Mouse (Mus musculus) hindbrain, embryonic 12.5 days (tissue): ENCODE measurements around the gene Specc1l. TPM values are rescaled to one million over a fixed set of nuclear protein-coding genes. Genes with fewer than 3 reads are reported as not detected.

ENCODE experiments used
- ATAC-seq: fragments of 200-750 bp; cut with Nextera tagmentation; 2 replicates; pipeline ENCODE4 v1.8.0; 2017; ENCODE audit warnings: moderate TSS enrichment; ENCODE audit not compliant: low FRiP score
- H3K27ac ChIP-seq: fragments of 300-500 bp; sonication (generic); 2 replicates; pipeline ENCODE4 v1.5.1; 2016; ENCODE audit warnings: mild to moderate bottlenecking
- H3K27me3 ChIP-seq: fragments of 300-500 bp; sonication (generic); 2 replicates; pipeline ENCODE4 v1.6.1; 2016; ENCODE audit warnings: mild to moderate bottlenecking
- H3K36me3 ChIP-seq: fragments of 300-500 bp; sonication (generic); 2 replicates; pipeline ENCODE4 v1.6.1; 2016; ENCODE audit warnings: mild to moderate bottlenecking
- H3K4me1 ChIP-seq: fragments of 300-500 bp; sonication (generic); 2 replicates; pipeline ENCODE4 v1.6.1; 2016
- H3K4me2 ChIP-seq: fragments of 300-500 bp; sonication (generic); replicated peaks from 2 replicates; pipeline ENCODE4 v1.6.1; 2016; ENCODE audit warnings: mild to moderate bottlenecking
- H3K4me3 ChIP-seq: fragments of 300-500 bp; sonication (generic); 2 replicates; pipeline ENCODE4 v1.5.1; 2016; ENCODE audit warnings: mild to moderate bottlenecking
- H3K9ac ChIP-seq: fragments of 300-500 bp; sonication (generic); 2 replicates; pipeline ENCODE4 v1.6.1; 2016; ENCODE audit warnings: mild to moderate bottlenecking, moderate library complexity
- H3K9me3 ChIP-seq: fragments of 300-500 bp; sonication (generic); replicated peaks from 2 replicates; pipeline ENCODE4 v1.6.1; 2016; ENCODE audit warnings: mild to moderate bottlenecking
- WGBS: fragments of 180-500 bp; shearing (Covaris S2); methylation state at CpG from one replicate; pipeline ENCODE4 v1.1.7; 2016; 5-methylcytosine and 5-hydroxymethylcytosine counted together
- polyA plus RNA-seq: library from polyadenylated mRNA; unstranded; fragments of >200 nt; fragmentation: Nextera tagmentation; extraction: Ambion mirVana; gene quantifications from 2 replicates; pipeline ENCODE4 v1.2.1, GENCODE M21; 2016

Specc1l gene
- 51.4 and 54.6 TPM in 2 replicates for polyA plus RNA-seq

GRCm38 (mm10) chr10:75211807-75212645 is at the start of gene Specc1l:
TSS of gene Specc1l (plus strand) at chr10:75212073.
- Histone ChIP-seq H3K27ac (peak within 1 kb of the TSS; percentile 99), H3K36me3 (no peaks in the 10 kb centered on the region), H3K4me1 (peaks cover 11% of the 10 kb centered on the region), H3K9ac (peak within 1 kb of the TSS; percentile 89), H3K9me3 (no peaks in the 10 kb centered on the region), H3K27me3 (no peaks in the 10 kb centered on the region), H3K4me3 (peak within 1 kb of the TSS; percentile 74), H3K4me2 (peak within 1 kb of the TSS; percentile 71)
- under 1% methylated on average over 78 of the region's 80 CpGs for WGBS
- peak; percentile 98 for ATAC-seq

GRCm38 (mm10) chr10:75165825-75166481 is 45.9 kb upstream of the Specc1l start:
- no peak for ATAC-seq
- H3K27ac ChIP-seq, result no peak overlapping the region
- no peaks in the 10 kb centered on the region for H3K4me1 ChIP-seq
- no peaks in the 10 kb centered on the region for H3K27me3 ChIP-seq
- H3K36me3 ChIP-seq, result peaks cover 78% of the 10 kb centered on the region
- no peak overlapping the region for H3K4me2 ChIP-seq
- H3K9me3 ChIP-seq, result no peaks in the 10 kb centered on the region
- H3K4me3 ChIP-seq, result no peak overlapping the region
- no peak overlapping the region for H3K9ac ChIP-seq
- 83% methylated on average over 10 of the region's 10 CpGs for WGBS

GRCm38 (mm10) chr10:75166601-75167000 is 45.3 kb upstream of the Specc1l start:
- Histone ChIP-seq H3K4me1 (no peaks in the 10 kb centered on the region), H3K27ac (no peak overlapping the region), H3K27me3 (no peaks in the 10 kb centered on the region), H3K9ac (no peak overlapping the region), H3K36me3 (peaks cover 81% of the 10 kb centered on the region), H3K9me3 (no peaks in the 10 kb centered on the region), H3K4me2 (no peak overlapping the region), H3K4me3 (no peak overlapping the region)
- 91% methylated on average over 4 of the region's 4 CpGs for whole genome bisulfite sequencing
- no peak for ATAC-seq

DNA sequence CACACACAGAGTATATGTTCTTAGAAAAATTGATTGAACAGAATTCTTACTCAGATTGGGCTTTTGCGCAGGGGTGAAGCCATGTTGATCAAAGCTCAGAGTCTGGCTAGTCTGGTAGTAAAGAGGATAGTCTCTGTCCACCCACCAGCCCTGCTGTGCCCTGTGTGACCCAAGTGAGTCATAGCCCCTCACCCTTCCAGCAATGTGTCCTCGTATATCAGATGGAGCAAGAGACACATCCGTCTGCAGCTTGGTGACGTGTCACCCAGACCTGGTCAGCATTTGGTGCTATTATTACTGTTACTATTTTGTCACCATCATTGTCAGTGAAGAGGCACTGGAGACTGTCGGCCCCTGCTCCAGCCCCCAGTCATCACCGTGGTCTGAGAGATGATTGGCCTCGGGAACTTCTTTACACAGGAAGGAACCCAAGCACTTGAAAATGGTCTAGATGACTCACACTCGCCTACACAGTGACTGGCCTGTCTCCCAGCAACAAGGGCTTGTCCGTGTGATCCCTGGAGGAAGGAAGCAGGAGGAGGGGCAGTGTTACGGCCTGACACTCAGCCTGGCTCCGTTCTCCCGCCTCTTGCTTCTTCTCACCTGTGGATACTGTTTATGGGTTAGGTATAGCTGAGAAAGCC is 41.5 kb upstream of the Specc1l start:
- H3K9ac ChIP-seq, result no peak overlapping the region
- H3K4me2 ChIP-seq, result no peak overlapping the region
- 86% methylated on average over 12 of the region's 12 CpGs for WGBS
- no peaks in the 10 kb centered on the region for H3K4me1 ChIP-seq
- ATAC-seq, result no peak
- no peaks in the 10 kb centered on the region for H3K27me3 ChIP-seq
- H3K9me3 ChIP-seq, result no peaks in the 10 kb centered on the region
- H3K4me3 ChIP-seq, result no peak overlapping the region
- no peak overlapping the region for H3K27ac ChIP-seq
- H3K36me3 ChIP-seq, result peaks cover 73% of the 10 kb centered on the region

- Histone ChIP-seq H3K4me1 (no peaks in the 10 kb centered on the region), H3K9ac (0 out of 2 replicates have a peak overlapping the region, but pooled peaks have one; percentile 33), H3K36me3 (peaks cover 86% of the 10 kb centered on the region), H3K27ac (peak overlapping the region; percentile 52), H3K9me3 (no peaks in the 10 kb centered on the region), H3K4me3 (no peak overlapping the region), H3K4me2 (no peak overlapping the region), H3K27me3 (no peaks in the 10 kb centered on the region)
- 80% methylated on average over 8 of the region's 8 CpGs for WGBS
- ATAC-seq, result no peak
Observed at GRCm38 (mm10) chr10:75173056-75173455, 38.8 kb upstream of the Specc1l start.

- H3K4me1 ChIP-seq, result no peaks in the 10 kb centered on the region
- H3K4me2 ChIP-seq, result no peak overlapping the region
- no peak overlapping the region for H3K4me3 ChIP-seq
- H3K36me3 ChIP-seq, result peaks cover 86% of the 10 kb centered on the region
- no peak overlapping the region for H3K9ac ChIP-seq
- no peaks in the 10 kb centered on the region for H3K9me3 ChIP-seq
- no peak for ATAC-seq
- 73% methylated on average over 12 of the region's 12 CpGs for WGBS
- H3K27ac ChIP-seq, result no peak overlapping the region
- H3K27me3 ChIP-seq, result no peaks in the 10 kb centered on the region
Observed at GRCm38 (mm10) chr10:75173712-75174111, 38.2 kb upstream of the Specc1l start.

GRCm38 (mm10) chr10:75176494-75176893 is 35.4 kb upstream of the Specc1l start:
- Histone ChIP-seq H3K4me2 (no peak overlapping the region), H3K4me1 (no peaks in the 10 kb centered on the region), H3K27me3 (no peaks in the 10 kb centered on the region), H3K9me3 (no peaks in the 10 kb centered on the region), H3K27ac (no peak overlapping the region), H3K4me3 (no peak overlapping the region), H3K36me3 (peaks cover 91% of the 10 kb centered on the region), H3K9ac (no peak overlapping the region)
- ATAC-seq, result no peak
- 79% methylated on average over 8 of the region's 8 CpGs for WGBS

- no peaks in the 10 kb centered on the region for H3K27me3 ChIP-seq
- no peaks in the 10 kb centered on the region for H3K9me3 ChIP-seq
- ATAC-seq, result no peak
- no peak overlapping the region for H3K27ac ChIP-seq
- no peak overlapping the region for H3K4me2 ChIP-seq
- H3K9ac ChIP-seq, result no peak overlapping the region
- H3K4me3 ChIP-seq, result no peak overlapping the region
- WGBS, result 91% methylated on average over 5 of the region's 5 CpGs
- H3K4me1 ChIP-seq, result no peaks in the 10 kb centered on the region
- H3K36me3 ChIP-seq, result peaks cover 93% of the 10 kb centered on the region
Observed at GRCm38 (mm10) chr10:75178911-75179310, 33.0 kb upstream of the Specc1l start.

- Histone ChIP-seq H3K36me3 (peaks cover 79% of the 10 kb centered on the region), H3K4me3 (no peak overlapping the region)
- peak; percentile 53 for ATAC-seq
Observed at GRCm38 (mm10) chr10:75182151-75182774, 29.6 kb upstream of the Specc1l start.

GRCm38 (mm10) chr10:75184826-75185225 is 27.0 kb upstream of the Specc1l start:
- no peak overlapping the region for H3K9ac ChIP-seq
- H3K27ac ChIP-seq, result no peak overlapping the region
- no peak overlapping the region for H3K4me3 ChIP-seq
- H3K4me2 ChIP-seq, result no peak overlapping the region
- no peaks in the 10 kb centered on the region for H3K27me3 ChIP-seq
- H3K9me3 ChIP-seq, result no peaks in the 10 kb centered on the region
- H3K4me1 ChIP-seq, result no peaks in the 10 kb centered on the region
- peaks cover 53% of the 10 kb centered on the region for H3K36me3 ChIP-seq
- 86% methylated on average over 9 of the region's 9 CpGs for WGBS
- no peak for ATAC-seq

More at GRCm38 (mm10) chr10:75182151-75182774, 29.6 kb upstream of the Specc1l start:
- 46% methylated on average over 14 of the region's 14 CpGs for WGBS
- H3K4me1 ChIP-seq, result no peaks in the 10 kb centered on the region
- H3K4me2 ChIP-seq, result no peak overlapping the region
- no peak overlapping the region for H3K27ac ChIP-seq
- no peaks in the 10 kb centered on the region for H3K27me3 ChIP-seq
- H3K9ac ChIP-seq, result no peak overlapping the region
- H3K9me3 ChIP-seq, result no peaks in the 10 kb centered on the region

- no peak overlapping the region for H3K9ac ChIP-seq
- no peaks in the 10 kb centered on the region for H3K9me3 ChIP-seq
- H3K4me1 ChIP-seq, result no peaks in the 10 kb centered on the region
- ATAC-seq, result no peak
- no peaks in the 10 kb centered on the region for H3K27me3 ChIP-seq
- H3K27ac ChIP-seq, result no peak overlapping the region
- no peak overlapping the region for H3K4me2 ChIP-seq
- peaks cover 36% of the 10 kb centered on the region for H3K36me3 ChIP-seq
- no peak overlapping the region for H3K4me3 ChIP-seq
- 60% methylated on average over 6 of the region's 6 CpGs for WGBS
Observed at GRCm38 (mm10) chr10:75186551-75186950, 25.3 kb upstream of the Specc1l start.
